Mouse (Mus musculus) midbrain, embryonic 10.5 days (tissue): ENCODE results near the gene 1700123O20Rik. TPM values are rescaled to one million over a fixed set of nuclear protein-coding genes. Genes with fewer than 3 reads are reported as not detected.

Experiments used
- DNase-seq: peaks from one replicate; pipeline ENCODE4 v3.0.0-alpha.2; 2017; ENCODE audit warnings: low spot score
- H3K27ac ChIP-seq: fragments of 300-500 bp; sonication (generic); replicated peaks from 2 replicates; pipeline ENCODE4 v1.5.1; 2016; ENCODE audit warnings: mild to moderate bottlenecking
- H3K27me3 ChIP-seq: fragments of 300-500 bp; sonication (generic); 2 replicates; pipeline ENCODE4 v1.6.1; 2016; ENCODE audit warnings: low read depth, mild to moderate bottlenecking; ENCODE audit not compliant: poor library complexity, severe bottlenecking
- H3K36me3 ChIP-seq: fragments of 300-500 bp; sonication (generic); 2 replicates; pipeline ENCODE4 v1.6.1; 2016; ENCODE audit warnings: mild to moderate bottlenecking, moderate library complexity
- H3K4me1 ChIP-seq: fragments of 300-500 bp; sonication (generic); 2 replicates; pipeline ENCODE4 v1.6.1; 2016
- H3K4me3 ChIP-seq: fragments of 300-500 bp; sonication (generic); 2 replicates; pipeline ENCODE4 v1.5.1; 2016; ENCODE audit warnings: mild to moderate bottlenecking, moderate library complexity
- H3K9me3 ChIP-seq: fragments of 300-500 bp; sonication (generic); replicated peaks from 2 replicates; pipeline ENCODE4 v1.6.1; 2016; ENCODE audit warnings: mild to moderate bottlenecking
- WGBS: fragments of 180-500 bp; shearing (Covaris S2); methylation state at CpG from one replicate; pipeline ENCODE4 v1.1.7; 2016; 5-methylcytosine and 5-hydroxymethylcytosine counted together
- polyA plus RNA-seq: library from polyadenylated mRNA; unstranded; fragments of >200 nt; fragmentation: Nextera tagmentation; extraction: Ambion mirVana; gene quantifications from 2 replicates; pipeline ENCODE4 v1.2.1, GENCODE M21; 2016

1700123O20Rik gene
- polyA plus RNA-seq, 1 experiment from 2014 or later: 111 TPM

- H3K27ac ChIP-seq: 0 out of 2 replicates have a peak overlapping the region, but pooled peaks have one; percentile 33
- H3K36me3 ChIP-seq: peaks cover 84% of the 10 kb centered on the region
- 71% methylated on average over 23 of the region's 23 CpGs for WGBS
- H3K27me3 ChIP-seq: no peaks in the 10 kb centered on the region
- peak overlapping the region; percentile 69 for H3K4me3 ChIP-seq
- H3K9me3 ChIP-seq: no peaks in the 10 kb centered on the region
- peak; percentile 84 for DNase-seq
- peaks cover 54% of the 10 kb centered on the region for H3K4me1 ChIP-seq
Measured at GRCm38 (mm10) chr14:54650621-54651454, 35.2 kb upstream of the 1700123O20Rik start.

- Histone ChIP-seq H3K4me1 (peaks cover 54% of the 10 kb centered on the region), H3K9me3 (no peaks in the 10 kb centered on the region), H3K27me3 (no peaks in the 10 kb centered on the region), H3K4me3 (peak overlapping the region; percentile 69), H3K36me3 (peaks cover 84% of the 10 kb centered on the region), H3K27ac (0 out of 2 replicates have a peak overlapping the region, but pooled peaks have one; percentile 33)
- DNase-seq: no peak
- 75% methylated on average over 4 of the region's 4 CpGs for WGBS
Measured at GRCm38 (mm10) chr14:54651556-54651955, 34.5 kb upstream of the 1700123O20Rik start.

GRCm38 (mm10) chr14:54652787-54653186 lies 33.2 kb upstream of the 1700123O20Rik start:
- Histone ChIP-seq H3K4me3 (peak overlapping the region; percentile 69), H3K4me1 (peaks cover 54% of the 10 kb centered on the region), H3K27me3 (no peaks in the 10 kb centered on the region), H3K27ac (peak overlapping the region; percentile 92), H3K9me3 (no peaks in the 10 kb centered on the region), H3K36me3 (peaks cover 84% of the 10 kb centered on the region)
- DNase-seq: no peak
- under 1% methylated on average over 7 of the region's 7 CpGs for WGBS

- Histone ChIP-seq H3K36me3 (peaks cover 84% of the 10 kb centered on the region), H3K27ac (peak overlapping the region; percentile 92), H3K27me3 (no peaks in the 10 kb centered on the region), H3K9me3 (no peaks in the 10 kb centered on the region), H3K4me3 (peak overlapping the region; percentile 69), H3K4me1 (peaks cover 52% of the 10 kb centered on the region)
- 0% methylated on average over 12 of the region's 12 CpGs for WGBS
- peak; percentile 90 for DNase-seq
Measured at GRCm38 (mm10) chr14:54653496-54653895, 32.5 kb upstream of the 1700123O20Rik start.

GRCm38 (mm10) chr14:54660009-54660408 lies 26.0 kb upstream of the 1700123O20Rik start:
- H3K9me3 ChIP-seq: no peaks in the 10 kb centered on the region
- DNase-seq: no peak
- H3K4me1 ChIP-seq: no peaks in the 10 kb centered on the region
- no peaks in the 10 kb centered on the region for H3K27me3 ChIP-seq
- H3K27ac ChIP-seq: no peak overlapping the region
- WGBS: 95% methylated on average over 2 of the region's 2 CpGs
- H3K36me3 ChIP-seq: peaks cover 100% of the 10 kb centered on the region
- H3K4me3 ChIP-seq: no peak overlapping the region

- WGBS: 93% methylated on average over 10 of the region's 10 CpGs
- Histone ChIP-seq H3K36me3 (peaks cover 97% of the 10 kb centered on the region), H3K9me3 (no peaks in the 10 kb centered on the region), H3K27ac (no peak overlapping the region), H3K4me3 (no peak overlapping the region), H3K27me3 (no peaks in the 10 kb centered on the region), H3K4me1 (no peaks in the 10 kb centered on the region)
- DNase-seq: no peak
Measured at GRCm38 (mm10) chr14:54664477-54665222, 21.4 kb upstream of the 1700123O20Rik start.

- Histone ChIP-seq H3K4me1 (no peaks in the 10 kb centered on the region), H3K9me3 (no peaks in the 10 kb centered on the region), H3K36me3 (peaks cover 90% of the 10 kb centered on the region), H3K27ac (no peak overlapping the region), H3K4me3 (no peak overlapping the region), H3K27me3 (no peaks in the 10 kb centered on the region)
- 89% methylated on average over 4 of the region's 4 CpGs for WGBS
- no peak for DNase-seq
Measured at GRCm38 (mm10) chr14:54669381-54669780, 16.6 kb upstream of the 1700123O20Rik start.

DNA sequence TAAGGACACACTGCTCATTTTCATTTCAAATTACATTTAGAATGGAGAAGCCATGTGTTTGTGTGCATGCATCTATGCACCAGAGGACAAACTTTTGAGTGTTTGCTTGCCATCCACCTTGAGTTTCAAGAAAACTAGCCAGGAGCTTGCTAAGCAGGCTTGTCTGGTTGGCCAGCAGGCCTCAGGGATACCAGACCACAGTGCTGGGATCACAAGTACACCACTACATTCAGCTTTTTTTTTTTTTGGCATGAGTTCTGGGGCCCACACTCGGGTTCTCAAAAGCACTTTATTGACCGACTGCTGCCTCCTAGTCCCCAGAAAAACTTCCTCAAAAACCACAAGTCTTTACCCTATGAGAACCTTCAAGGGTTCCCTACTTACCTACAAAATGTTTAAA lies 11.7 kb upstream of the 1700123O20Rik start:
- no peaks in the 10 kb centered on the region for H3K4me1 ChIP-seq
- H3K27me3 ChIP-seq: no peaks in the 10 kb centered on the region
- no peak overlapping the region for H3K4me3 ChIP-seq
- H3K36me3 ChIP-seq: peaks cover 91% of the 10 kb centered on the region
- DNase-seq: no peak
- H3K27ac ChIP-seq: no peak overlapping the region
- no peaks in the 10 kb centered on the region for H3K9me3 ChIP-seq
- WGBS: 95% methylated on average over 2 of the region's 2 CpGs

- 91% methylated on average over 5 of the region's 5 CpGs for WGBS
Measured at GRCm38 (mm10) chr14:54676290-54676689, 9.7 kb upstream of the 1700123O20Rik start.

DNA sequence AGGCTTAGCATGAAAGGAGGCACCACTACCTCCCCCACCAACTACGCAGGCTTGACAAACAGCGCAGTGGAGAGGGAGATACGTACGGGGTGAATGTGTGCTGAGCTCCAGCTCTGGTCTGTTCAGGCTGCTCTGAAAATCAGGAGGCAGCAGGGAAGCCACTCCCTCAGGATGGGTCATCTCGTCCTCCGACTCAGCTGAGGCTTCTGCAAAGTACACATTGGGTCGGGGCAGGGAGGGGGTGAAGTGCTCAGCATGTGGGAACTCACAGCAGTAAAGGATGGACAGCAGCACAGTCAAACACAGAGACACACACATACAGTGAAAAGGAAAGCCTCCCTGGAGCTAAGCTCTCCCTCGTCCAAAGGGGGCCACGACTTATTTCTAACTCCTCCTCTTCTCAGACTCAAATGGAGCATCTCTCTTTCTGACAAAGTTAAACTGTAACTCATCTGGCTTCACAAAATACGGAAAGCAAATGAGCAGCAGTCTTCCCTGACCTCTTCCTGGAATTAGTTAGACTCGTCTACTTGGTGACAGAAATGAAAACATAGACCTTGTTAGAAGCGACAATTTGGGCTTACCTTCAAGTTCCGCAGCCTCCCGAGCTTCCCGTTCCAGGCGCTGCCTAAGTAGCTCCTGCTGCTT lies 7.2 kb upstream of the 1700123O20Rik start:
- Histone ChIP-seq H3K4me1 (no peaks in the 10 kb centered on the region), H3K27ac (no peak overlapping the region), H3K9me3 (no peaks in the 10 kb centered on the region), H3K36me3 (peaks cover 95% of the 10 kb centered on the region), H3K4me3 (no peak overlapping the region), H3K27me3 (no peaks in the 10 kb centered on the region)
- WGBS: 89% methylated on average over 16 of the region's 16 CpGs
- no peak for DNase-seq

More at GRCm38 (mm10) chr14:54676290-54676689, 9.7 kb upstream of the 1700123O20Rik start:
- DNase-seq: no peak
- H3K36me3 ChIP-seq: peaks cover 94% of the 10 kb centered on the region
- no peaks in the 10 kb centered on the region for H3K4me1 ChIP-seq
- H3K9me3 ChIP-seq: no peaks in the 10 kb centered on the region
- no peak overlapping the region for H3K4me3 ChIP-seq
- H3K27ac ChIP-seq: no peak overlapping the region
- H3K27me3 ChIP-seq: no peaks in the 10 kb centered on the region

- no peaks in the 10 kb centered on the region for H3K27me3 ChIP-seq
- peaks cover 13% of the 10 kb centered on the region for H3K4me1 ChIP-seq
- no peaks in the 10 kb centered on the region for H3K9me3 ChIP-seq
- WGBS: 100% methylated on average over 3 of the region's 3 CpGs
- H3K4me3 ChIP-seq: no peak overlapping the region
- H3K36me3 ChIP-seq: peaks cover 66% of the 10 kb centered on the region
- H3K27ac ChIP-seq: no peak overlapping the region
- no peak for DNase-seq
Measured at GRCm38 (mm10) chr14:54682396-54682795, 3.6 kb upstream of the 1700123O20Rik start.

GRCm38 (mm10) chr14:54685471-54685870 lies 545 bp upstream of the 1700123O20Rik start:
- no peak for DNase-seq
- Histone ChIP-seq H3K4me1 (peaks cover 27% of the 10 kb centered on the region), H3K27me3 (no peaks in the 10 kb centered on the region), H3K36me3 (peaks cover 58% of the 10 kb centered on the region), H3K9me3 (no peaks in the 10 kb centered on the region), H3K4me3 (peak overlapping the region; percentile 90), H3K27ac (peak overlapping the region; percentile 97)
- 17% methylated on average over 8 of the region's 8 CpGs for WGBS
